Mouse (Mus musculus) testis, postnatal 10 days (tissue): ENCODE results near the gene Nlrp10.

Source experiments
- DNase-seq: peaks from one replicate; pipeline ENCODE4 v3.0.0; 2021; ENCODE audit warnings: low spot score

Nlrp10 gene

GRCm38 (mm10) chr7:108894320-108894719 lies 35.7 kb downstream of the Nlrp10 start, which contains the start of gene Olfr519:
Gene Olfr519 (minus strand): TSS chr7:108894420.
- no peak for DNase-seq

- DNase-seq, result no peak
Measured at GRCm38 (mm10) chr7:108884906-108885305, 45.1 kb downstream of the Nlrp10 start, which contains the start of gene Olfr518. Gene Olfr518 (minus strand): TSS chr7:108885006.

DNA sequence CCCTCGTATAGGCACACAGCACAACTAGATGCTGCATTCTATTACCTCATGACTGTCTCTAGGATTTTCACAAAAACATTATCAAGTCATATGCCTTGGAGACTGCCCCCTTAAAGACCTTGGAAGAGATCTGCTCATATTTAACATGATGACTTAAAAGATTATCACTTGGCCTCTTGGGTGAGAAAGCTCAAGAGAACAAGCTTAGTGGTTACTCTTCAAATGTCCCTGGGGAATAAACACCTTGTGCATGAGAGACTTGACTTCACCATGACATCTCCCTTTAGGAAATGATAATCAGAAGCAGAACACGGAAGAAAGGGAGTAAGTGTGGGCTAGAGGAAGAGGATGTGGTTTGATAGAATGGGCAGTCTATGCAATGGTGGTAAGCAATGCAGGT lies 57.7 kb downstream of the Nlrp10 start, which contains the start of gene Olfr517:
Gene Olfr517, minus strand, starts transcription at position 101 of the 400 bp plus-strand sequence.
- no peak for DNase-seq
